Mouse (Mus musculus): Measurements from ENCODE around the gene Itga6.

DNA sequence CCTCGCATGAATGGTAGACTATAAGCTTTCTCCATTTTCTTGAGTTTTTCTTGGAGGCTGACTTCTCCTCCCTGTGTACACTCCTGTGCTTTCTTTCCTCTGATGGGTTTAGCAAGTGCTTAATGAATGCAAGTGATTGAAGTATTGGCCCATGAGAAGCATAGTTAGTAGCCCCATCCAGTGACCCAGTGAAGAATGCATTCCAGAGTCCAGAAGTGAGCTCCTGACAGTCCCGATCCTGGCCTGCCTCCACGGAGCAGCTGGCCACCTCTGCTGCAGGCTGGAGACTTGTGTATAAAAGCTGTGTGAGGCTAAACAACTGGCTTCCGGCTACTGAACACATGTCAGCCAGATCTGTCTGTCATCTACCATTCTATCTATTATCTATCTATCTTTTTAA is 91.8 kb downstream of the Itga6 start:
- TF ChIP-seq EP300 (IDR thresholded peaks at IDR 0.05; ENCODE audit: insufficient read depth, low read depth, low read length) = no peak
- no peak for TF ChIP-seq CTCF (IDR thresholded peaks at IDR 0.05)

Data from heart, adult 2 months (tissue).